Mouse (Mus musculus) olfactory bulb, adult 2 months (tissue): ENCODE measurements around the gene Abcg4. TPM values are rescaled to one million over a fixed set of nuclear protein-coding genes. Genes with fewer than 3 reads are reported as not detected.

ENCODE experiments used
- H3K27ac ChIP-seq: fragments of 200-500 bp; 2 replicates; pipeline ENCODE4 v1.5.1; 2012; ENCODE audit warnings: low read depth, low read length; ENCODE audit not compliant: insufficient read depth
- H3K4me1 ChIP-seq: fragments of 200-500 bp; 2 replicates; pipeline ENCODE4 v1.6.1; 2012; ENCODE audit warnings: low read length; ENCODE audit not compliant: control insufficient read depth, insufficient read depth
- H3K4me3 ChIP-seq: fragments of 200-500 bp; 2 replicates; pipeline ENCODE4 v1.5.1; 2012; ENCODE audit warnings: mild to moderate bottlenecking, low read depth, low read length, moderate library complexity; ENCODE audit not compliant: insufficient read depth
- CTCF ChIP-seq: fragments of 200-500 bp; IDR thresholded peaks from 2 replicates; pipeline ENCODE4 v1.5.1; 2012; ENCODE audit warnings: low read depth, mild to moderate bottlenecking, low read length, moderate library complexity; ENCODE audit not compliant: insufficient read depth
- POLR2A ChIP-seq: fragments of 200-500 bp; IDR thresholded peaks from 2 replicates; pipeline ENCODE4 v1.6.1; 2012; ENCODE audit warnings: mild to moderate bottlenecking, low read depth, low read length, moderate library complexity; ENCODE audit not compliant: insufficient read depth
- WGBS: fragments of 180-500 bp; shearing (Covaris S2); methylation state at CpG from one replicate; pipeline ENCODE4 v1.1.7; 2018; 5-methylcytosine and 5-hydroxymethylcytosine counted together
- polyA plus RNA-seq: library from polyadenylated mRNA; stranded (reverse); fragments of >200 nt; gene quantifications from 2 replicates; pipeline ENCODE4 v1.2.4, GENCODE M21; 2012; ENCODE audit warnings: low replicate concordance; ENCODE audit not compliant: missing spikeins, insufficient read depth, insufficient read length

Abcg4 gene
- polyA plus RNA-seq, 1 experiment, result not detected

GRCm38 (mm10) chr9:44319887-44320798, 31.7 kb upstream of the Abcg4 start, which contains the start of gene C2cd2l:
Gene C2cd2l, minus strand, starts transcription at chr9:44320285.
- peaks cover 22% of the 10 kb centered on the region for H3K4me1 ChIP-seq
- WGBS, result under 1% methylated on average over 67 of the region's 67 CpGs
- H3K4me3 ChIP-seq, result peak within 1 kb of the TSS; percentile 86
- peak within 1 kb of the TSS; percentile 99 for H3K27ac ChIP-seq
- TF ChIP-seq POLR2A, result peak; percentile 79
- no peak for TF ChIP-seq CTCF

- no peak for TF ChIP-seq CTCF
- TF ChIP-seq POLR2A, result no peak
- peak overlapping the region; percentile 86 for H3K4me3 ChIP-seq
- peaks cover 29% of the 10 kb centered on the region for H3K4me1 ChIP-seq
- peak overlapping the region; percentile 13 for H3K27ac ChIP-seq
- WGBS, result 2% methylated on average over 37 of the region's 37 CpGs
Observed at GRCm38 (mm10) chr9:44319105-44319886, 30.9 kb upstream of the Abcg4 start.

GRCm38 (mm10) chr9:44318826-44319095, 30.3 kb upstream of the Abcg4 start:
- Histone ChIP-seq H3K4me3 (peak overlapping the region; percentile 86), H3K27ac (no peak overlapping the region), H3K4me1 (peaks cover 33% of the 10 kb centered on the region)
- no peak for TF ChIP-seq POLR2A
- TF ChIP-seq CTCF, result no peak
- WGBS, result 17% methylated on average over 3 of the region's 3 CpGs

- Histone ChIP-seq H3K4me1 (peaks cover 38% of the 10 kb centered on the region), H3K27ac (no peak overlapping the region), H3K4me3 (peak overlapping the region; percentile 86)
- WGBS, result 28% methylated on average over 5 of the region's 5 CpGs
- TF ChIP-seq POLR2A, result no peak
- TF ChIP-seq CTCF, result no peak
Observed at GRCm38 (mm10) chr9:44318076-44318825, 29.8 kb upstream of the Abcg4 start.

- Histone ChIP-seq H3K4me3 (peak overlapping the region; percentile 25), H3K27ac (no peak overlapping the region), H3K4me1 (peaks cover 38% of the 10 kb centered on the region)
- TF ChIP-seq CTCF (no peak), POLR2A (no peak)
- WGBS, result 53% methylated on average over 4 of the region's 4 CpGs
Observed at GRCm38 (mm10) chr9:44317452-44317851, 29.0 kb upstream of the Abcg4 start.

GRCm38 (mm10) chr9:44314910-44315309, 26.5 kb upstream of the Abcg4 start:
- Histone ChIP-seq H3K4me3 (no peak overlapping the region), H3K4me1 (peaks cover 49% of the 10 kb centered on the region), H3K27ac (no peak overlapping the region)
- no peak for TF ChIP-seq CTCF
- TF ChIP-seq POLR2A, result no peak
- 91% methylated on average over 18 of the region's 18 CpGs for WGBS

GRCm38 (mm10) chr9:44314257-44314547, 25.8 kb upstream of the Abcg4 start:
- TF ChIP-seq POLR2A, result no peak
- TF ChIP-seq CTCF, result no peak
- Histone ChIP-seq H3K4me1 (peaks cover 49% of the 10 kb centered on the region), H3K27ac (peak overlapping the region; percentile 46), H3K4me3 (no peak overlapping the region)
- WGBS, result 29% methylated on average over 4 of the region's 4 CpGs

- no peak for TF ChIP-seq CTCF
- TF ChIP-seq POLR2A, result no peak
- peaks cover 48% of the 10 kb centered on the region for H3K4me1 ChIP-seq
- H3K4me3 ChIP-seq, result no peak overlapping the region
- H3K27ac ChIP-seq, result peak overlapping the region; percentile 67
- 48% methylated on average over 19 of the region's 19 CpGs for WGBS
Observed at GRCm38 (mm10) chr9:44313476-44314256, 25.3 kb upstream of the Abcg4 start.
